Mouse (Mus musculus) ovary, postnatal 10 days (tissue): ENCODE results near the gene Itga9.

ENCODE experiments used
- DNase-seq: peaks from one replicate; pipeline ENCODE4 v3.0.0; 2022; ENCODE audit warnings: low spot score

Gene Itga9

GRCm38 (mm10) chr9:118728987-118729386 lies 122.5 kb downstream of the Itga9 start:
- no peak for DNase-seq

- no peak for DNase-seq
Measured at GRCm38 (mm10) chr9:118730172-118730571, 123.7 kb downstream of the Itga9 start.

- no peak for DNase-seq
Measured at GRCm38 (mm10) chr9:118730871-118731390, 124.4 kb downstream of the Itga9 start.

GRCm38 (mm10) chr9:118731650-118732049 lies 125.2 kb downstream of the Itga9 start:
- no peak for DNase-seq

- no peak for DNase-seq
Measured at GRCm38 (mm10) chr9:118733601-118734000, 127.1 kb downstream of the Itga9 start.

GRCm38 (mm10) chr9:118737124-118737523 lies 130.6 kb downstream of the Itga9 start:
- no peak for DNase-seq

- DNase-seq = peak; percentile 25
Measured at GRCm38 (mm10) chr9:118737601-118738137, 131.2 kb downstream of the Itga9 start.

GRCm38 (mm10) chr9:118738311-118738710 lies 131.8 kb downstream of the Itga9 start:
- DNase-seq = no peak

GRCm38 (mm10) chr9:118739071-118739470 lies 132.6 kb downstream of the Itga9 start:
- no peak for DNase-seq

GRCm38 (mm10) chr9:118739659-118740058 lies 133.2 kb downstream of the Itga9 start:
- DNase-seq = no peak

GRCm38 (mm10) chr9:118741268-118741667 lies 134.8 kb downstream of the Itga9 start:
- DNase-seq = no peak

- DNase-seq = no peak
Measured at GRCm38 (mm10) chr9:118749335-118749949, 143.0 kb downstream of the Itga9 start.

GRCm38 (mm10) chr9:118750828-118751227 lies 144.3 kb downstream of the Itga9 start:
- DNase-seq = no peak

GRCm38 (mm10) chr9:118752376-118752775 lies 145.9 kb downstream of the Itga9 start:
- DNase-seq = no peak

- DNase-seq = no peak
Measured at GRCm38 (mm10) chr9:118759462-118759861, 153.0 kb downstream of the Itga9 start.

GRCm38 (mm10) chr9:118761953-118762590 lies 155.6 kb downstream of the Itga9 start:
- DNase-seq = no peak

GRCm38 (mm10) chr9:118762759-118763158 lies 156.3 kb downstream of the Itga9 start:
- no peak for DNase-seq

- no peak for DNase-seq
Measured at GRCm38 (mm10) chr9:118763203-118763602, 156.7 kb downstream of the Itga9 start.

- no peak for DNase-seq
Measured at GRCm38 (mm10) chr9:118763646-118764045, 157.2 kb downstream of the Itga9 start.

GRCm38 (mm10) chr9:118765059-118765458 lies 158.6 kb downstream of the Itga9 start:
- no peak for DNase-seq

GRCm38 (mm10) chr9:118767008-118767407 lies 160.5 kb downstream of the Itga9 start:
- no peak for DNase-seq

- DNase-seq = no peak
Measured at GRCm38 (mm10) chr9:118768596-118768995, 162.1 kb downstream of the Itga9 start.

GRCm38 (mm10) chr9:118770366-118770765 lies 163.9 kb downstream of the Itga9 start:
- DNase-seq = no peak
